Mouse (Mus musculus) lung, embryonic 14.5 days (tissue): Measurements from ENCODE around the gene 1700001C19Rik. TPM values are rescaled to one million over a fixed set of nuclear protein-coding genes. Genes with fewer than 3 reads are reported as not detected.

Experiments used
- ATAC-seq: fragments of 200-750 bp; cut with Nextera tagmentation; 2 replicates; pipeline ENCODE4 v1.8.0; 2017; ENCODE audit warnings: mild to moderate bottlenecking, moderate TSS enrichment, moderate library complexity; ENCODE audit not compliant: insufficient read depth
- DNase-seq: peaks from one replicate; pipeline ENCODE4 v3.0.0-alpha.2; 2015
- H3K27ac ChIP-seq: fragments of 300-500 bp; sonication (generic); 2 replicates; pipeline ENCODE4 v1.5.1; 2014; ENCODE audit warnings: low read depth, mild to moderate bottlenecking, moderate library complexity
- H3K27me3 ChIP-seq: fragments of 300-500 bp; sonication (generic); 2 replicates; pipeline ENCODE4 v1.6.1; 2014; ENCODE audit warnings: low read length, control low read depth; ENCODE audit not compliant: insufficient read depth
- H3K36me3 ChIP-seq: fragments of 300-500 bp; sonication (generic); 2 replicates; pipeline ENCODE4 v1.6.1; 2014; ENCODE audit warnings: control low read depth; ENCODE audit not compliant: insufficient read depth
- H3K4me1 ChIP-seq: fragments of 300-500 bp; sonication (generic); 2 replicates; pipeline ENCODE4 v1.6.1; 2014; ENCODE audit warnings: antibody characterized with exemption, control low read depth; ENCODE audit not compliant: insufficient read depth
- H3K4me2 ChIP-seq: fragments of 300-500 bp; sonication (generic); 2 replicates; pipeline ENCODE4 v1.6.1; 2014; ENCODE audit warnings: mild to moderate bottlenecking
- H3K4me3 ChIP-seq: fragments of 300-500 bp; sonication (generic); 2 replicates; pipeline ENCODE4 v1.5.1; 2014; ENCODE audit warnings: low read depth, low read length
- H3K9ac ChIP-seq: fragments of 300-500 bp; sonication (generic); 2 replicates; pipeline ENCODE4 v1.6.1; 2014
- H3K9me3 ChIP-seq: fragments of 300-500 bp; sonication (generic); 2 replicates; pipeline ENCODE4 v1.6.1; 2016; ENCODE audit warnings: low read depth, low read length, control low read depth
- CTCF ChIP-seq: IDR thresholded peaks from 2 replicates; pipeline ENCODE4 v1.5.1; 2016; ENCODE audit warnings: antibody characterized with exemption, low read depth
- WGBS: fragments of 180-500 bp; shearing (Covaris S2); extraction: QIAGEN DNeasy Blood & Tissue Kit; methylation state at CpG from one replicate; pipeline ENCODE4 v1.1.7; 2014; 5-methylcytosine and 5-hydroxymethylcytosine counted together
- polyA plus RNA-seq: library from polyadenylated mRNA; unstranded; fragments of >200 nt; fragmentation: Nextera tagmentation; extraction: Ambion mirVana; gene quantifications from 2 replicates; pipeline ENCODE4 v1.2.1, GENCODE M21; 2014

The 1700001C19Rik gene
- polyA plus RNA-seq, 1 experiment from 2014 or later: 0.13 TPM

GRCm38 (mm10) chr17:47395376-47395913, 41.7 kb downstream of the 1700001C19Rik start:
- H3K4me2 ChIP-seq: peak overlapping the region; percentile 57
- no peak for TF ChIP-seq CTCF
- peak; percentile 78 for ATAC-seq
- no peaks in the 10 kb centered on the region; the same call in none of the 2 replicates for H3K4me1 ChIP-seq
- WGBS: 3% methylated on average over 20 of the region's 20 CpGs
- H3K27me3 ChIP-seq: peaks cover 21% of the 10 kb centered on the region; the same call in 1 of the 2 replicates
- no peak overlapping the region for H3K9ac ChIP-seq
- H3K27ac ChIP-seq: no peak overlapping the region
- H3K9me3 ChIP-seq: no peaks in the 10 kb centered on the region
- DNase-seq: peak; percentile 66
- peak overlapping the region; percentile 33 for H3K4me3 ChIP-seq
- no peaks in the 10 kb centered on the region for H3K36me3 ChIP-seq

DNA sequence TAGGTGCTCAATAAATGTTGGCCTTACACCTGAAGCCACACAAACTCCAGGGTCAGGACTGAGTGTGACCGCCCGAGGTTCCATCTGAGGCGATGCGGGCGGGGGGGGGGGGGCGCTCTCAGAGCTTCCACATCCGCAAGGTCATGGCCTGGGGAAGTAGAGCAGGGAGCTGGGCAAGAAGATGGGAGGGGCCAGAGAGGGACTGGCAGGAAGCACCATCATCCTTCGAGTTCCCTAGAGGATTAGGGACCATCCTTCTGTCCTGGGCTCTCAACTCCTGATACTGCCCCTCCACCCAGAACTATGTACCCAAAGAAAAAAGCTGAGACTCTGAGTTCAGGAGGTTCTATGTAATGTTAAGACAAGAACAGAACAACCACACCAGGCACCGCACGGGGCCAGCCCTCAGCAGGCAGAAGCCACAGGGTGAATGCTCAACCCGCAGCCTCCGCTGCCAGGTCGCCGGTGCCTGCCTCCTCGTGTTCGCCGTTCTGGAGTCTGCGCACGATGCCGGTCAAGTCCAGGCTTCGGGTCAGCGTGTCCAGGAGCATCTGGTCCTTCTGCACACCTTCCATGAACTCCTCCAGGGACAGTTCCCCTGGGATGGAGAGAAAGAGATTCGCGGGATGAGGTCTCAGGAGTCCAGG, 42.8 kb downstream of the 1700001C19Rik start:
- Histone ChIP-seq H3K27me3 (peaks cover 21% of the 10 kb centered on the region; the same call in 1 of the 2 replicates), H3K36me3 (no peaks in the 10 kb centered on the region), H3K4me2 (peak overlapping the region; percentile 57), H3K9me3 (no peaks in the 10 kb centered on the region), H3K27ac (no peak overlapping the region), H3K4me1 (no peaks in the 10 kb centered on the region; the same call in none of the 2 replicates), H3K4me3 (peak overlapping the region; percentile 33; the same call in 1 of the 2 replicates), H3K9ac (no peak overlapping the region; the same call in 1 of the 2 replicates)
- ATAC-seq: 0 out of 2 replicates have a peak, but pooled peaks have one; percentile 38
- no peak for DNase-seq
- whole genome bisulfite sequencing: 21% methylated on average over 24 of the region's 24 CpGs
- no peak for TF ChIP-seq CTCF

DNA sequence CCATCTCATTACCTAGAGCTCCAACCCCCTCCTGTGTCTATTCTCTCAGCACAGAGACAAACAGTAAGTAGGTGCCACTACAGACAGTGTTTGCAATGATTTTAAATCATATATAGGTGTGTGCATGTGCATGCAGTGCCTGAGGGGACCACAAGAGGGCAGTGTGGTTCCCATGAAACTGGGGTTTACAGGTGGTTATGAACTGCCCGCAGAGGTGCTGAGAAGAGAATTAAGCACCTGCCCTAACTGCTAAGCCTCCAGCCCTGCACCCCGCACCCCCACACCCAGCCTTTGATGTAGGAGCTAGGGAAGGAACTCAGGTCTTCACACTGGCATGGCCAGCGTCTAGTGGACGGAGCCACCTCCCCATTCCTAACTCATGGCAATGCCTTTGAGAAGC, 50.5 kb downstream of the 1700001C19Rik start:
- Histone ChIP-seq H3K4me1 (no peaks in the 10 kb centered on the region), H3K4me3 (no peak overlapping the region), H3K9me3 (no peaks in the 10 kb centered on the region), H3K36me3 (0 out of 2 replicates have a peak, but pooled peaks cover 2% of the 10 kb centered on the region), H3K27me3 (no peaks in the 10 kb centered on the region), H3K9ac (no peak overlapping the region), H3K27ac (no peak overlapping the region), H3K4me2 (no peak overlapping the region)
- WGBS: 64% methylated on average over 4 of the region's 4 CpGs
- peak; percentile 79 for TF ChIP-seq CTCF
- ATAC-seq (no peak), DNase-seq (peak; percentile 68)

GRCm38 (mm10) chr17:47385145-47385544, 52.0 kb downstream of the 1700001C19Rik start, which contains the start of gene Guca1b:
TSS of gene Guca1b (plus strand) at chr17:47385393.
- H3K4me2 ChIP-seq: no peak within 1 kb of the TSS
- H3K4me1 ChIP-seq: no peaks in the 10 kb centered on the region
- no peak within 1 kb of the TSS for H3K4me3 ChIP-seq
- no peak for TF ChIP-seq CTCF
- DNase-seq (no peak), ATAC-seq (no peak)
- peaks cover 14% of the 10 kb centered on the region; the same call in 1 of the 2 replicates for H3K36me3 ChIP-seq
- no peaks in the 10 kb centered on the region for H3K9me3 ChIP-seq
- no peaks in the 10 kb centered on the region for H3K27me3 ChIP-seq
- WGBS: 35% methylated on average over 10 of the region's 10 CpGs
- H3K9ac ChIP-seq: no peak within 1 kb of the TSS
- H3K27ac ChIP-seq: no peak within 1 kb of the TSS

DNA sequence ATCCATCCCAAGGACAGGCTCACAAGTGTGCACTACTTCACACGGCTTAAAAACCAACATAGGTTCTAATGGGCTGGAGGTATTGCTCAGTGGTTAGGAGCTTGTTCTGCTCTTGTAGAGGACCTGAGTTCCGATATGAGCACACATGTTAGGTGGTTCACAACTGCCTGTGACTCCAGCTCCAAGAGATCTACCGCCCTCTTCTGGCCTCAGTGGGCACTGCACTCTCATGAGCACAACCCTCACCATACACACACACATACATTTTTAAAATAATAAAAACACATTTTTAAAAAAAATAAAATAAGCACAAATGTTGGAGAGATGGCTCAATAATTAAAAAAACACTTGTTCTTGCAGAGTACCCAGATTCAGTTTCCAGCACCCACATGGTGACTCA, 53.1 kb downstream of the 1700001C19Rik start:
- H3K4me3 ChIP-seq: no peak overlapping the region
- no peak for ATAC-seq
- H3K9ac ChIP-seq: no peak overlapping the region
- no peak for DNase-seq
- WGBS: 87% methylated on average over 3 of the region's 3 CpGs
- H3K4me2 ChIP-seq: no peak overlapping the region
- H3K27me3 ChIP-seq: no peaks in the 10 kb centered on the region
- H3K9me3 ChIP-seq: no peaks in the 10 kb centered on the region
- peak; percentile 33 for TF ChIP-seq CTCF
- no peak overlapping the region for H3K27ac ChIP-seq
- peaks cover 25% of the 10 kb centered on the region for H3K36me3 ChIP-seq
- no peaks in the 10 kb centered on the region for H3K4me1 ChIP-seq

- no peak overlapping the region for H3K4me3 ChIP-seq
- no peaks in the 10 kb centered on the region for H3K27me3 ChIP-seq
- WGBS: 66% methylated on average over 4 of the region's 4 CpGs
- no peak overlapping the region for H3K4me2 ChIP-seq
- H3K4me1 ChIP-seq: no peaks in the 10 kb centered on the region
- no peaks in the 10 kb centered on the region for H3K9me3 ChIP-seq
- no peak for ATAC-seq
- no peak for DNase-seq
- no peak for TF ChIP-seq CTCF
- H3K9ac ChIP-seq: no peak overlapping the region
- no peak overlapping the region for H3K27ac ChIP-seq
- H3K36me3 ChIP-seq: peaks cover 32% of the 10 kb centered on the region
Measured at GRCm38 (mm10) chr17:47383266-47383665, 53.9 kb downstream of the 1700001C19Rik start.

DNA sequence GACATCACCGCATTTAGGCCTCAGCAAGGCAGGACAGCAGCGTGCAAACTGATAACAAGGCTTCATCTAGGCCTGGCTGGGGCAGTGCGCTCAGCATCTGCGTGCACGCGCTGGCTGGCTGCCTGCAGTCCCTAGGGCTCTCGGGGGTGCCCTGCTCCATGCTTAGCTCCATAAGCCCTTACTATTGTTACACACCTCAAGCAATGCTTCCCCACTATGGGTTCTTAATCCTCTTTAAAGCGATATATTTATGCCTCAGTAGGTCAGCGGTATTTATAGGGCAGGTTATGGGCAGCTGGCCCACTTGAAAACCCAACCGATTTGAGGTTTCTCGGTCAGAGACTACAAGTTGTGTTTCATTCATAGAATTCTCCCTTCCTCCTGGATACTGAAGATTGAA, 55.3 kb downstream of the 1700001C19Rik start:
- H3K4me1 ChIP-seq: no peaks in the 10 kb centered on the region
- no peak overlapping the region for H3K9ac ChIP-seq
- TF ChIP-seq CTCF: no peak
- H3K9me3 ChIP-seq: no peaks in the 10 kb centered on the region
- no peak overlapping the region for H3K4me2 ChIP-seq
- no peak for DNase-seq
- WGBS: 83% methylated on average over 11 of the region's 11 CpGs
- H3K36me3 ChIP-seq: peaks cover 46% of the 10 kb centered on the region
- no peak overlapping the region for H3K27ac ChIP-seq
- H3K27me3 ChIP-seq: no peaks in the 10 kb centered on the region
- ATAC-seq: no peak
- H3K4me3 ChIP-seq: no peak overlapping the region
